ENCODE assay signal across 1 mouse cellular context in the genomic region with DNA sequence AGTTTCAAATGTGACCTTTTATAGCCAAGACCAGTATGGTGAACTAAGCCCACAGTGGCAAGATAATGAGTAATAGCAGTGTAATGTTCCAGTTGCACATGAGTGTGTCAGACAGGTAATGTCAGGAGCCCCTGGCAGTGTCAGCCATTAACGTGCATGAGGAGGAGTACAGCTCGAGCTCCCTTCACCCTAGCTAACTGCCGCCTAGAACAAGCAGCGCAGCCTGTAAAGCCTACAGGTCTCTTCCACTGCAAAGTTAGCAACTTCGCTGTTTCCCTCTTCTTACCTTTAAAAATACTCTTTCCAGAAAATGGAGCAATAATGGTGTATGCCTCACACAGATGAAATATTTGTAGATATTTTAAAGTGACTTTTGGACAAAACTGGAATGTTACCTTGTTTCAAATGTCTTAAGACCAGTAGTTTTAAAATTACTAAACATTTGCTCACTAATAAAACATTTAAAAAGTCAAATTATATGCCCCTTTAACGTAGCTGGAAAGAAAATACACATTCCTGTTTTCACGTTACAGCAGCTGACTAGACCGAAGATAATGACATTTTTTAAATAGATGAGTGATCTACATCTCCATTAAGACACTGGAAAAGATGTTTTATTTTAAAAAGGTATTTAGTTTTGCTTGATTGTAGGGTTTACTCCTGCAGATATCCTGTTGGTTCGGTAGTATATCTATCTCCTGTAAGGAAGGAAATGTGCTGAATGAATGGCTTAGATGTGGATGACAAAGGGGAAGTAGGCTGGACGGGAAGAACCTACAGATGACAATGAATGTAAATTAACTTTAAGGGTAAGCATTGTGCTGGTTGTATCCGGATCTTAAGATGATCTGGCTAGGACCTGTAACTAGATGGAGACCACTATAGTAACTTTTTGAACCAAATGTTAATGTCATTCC.
TF ChIP-seq lines count a peak whose summit lies in the region.

No protein-coding gene starts in this region.

TF ChIP-seq in MEL, 35 proteins besides CTCF, POLR2A, EP300 and RAD21 (continued from another document):
- TF ChIP-seq ZKSCAN1 (IDR thresholded peaks at IDR 0.05; ENCODE audit: low read depth, low read length) (no peak), MAFK (IDR thresholded peaks at IDR 0.05; ENCODE audit: borderline replicate concordance, low read depth, low read length) (no peak), MAX (IDR thresholded peaks at IDR 0.05; ENCODE audit: low read length) (no peak), MYB (IDR thresholded peaks at IDR 0.05; ENCODE audit: low read depth, low read length) (no peak), POLR2AphosphoS5 (IDR thresholded peaks at IDR 0.05; ENCODE audit: borderline replicate concordance, low read depth, low read length) (no peak), E2F4 (IDR thresholded peaks at IDR 0.05; ENCODE audit: borderline replicate concordance, low read depth, low read length) (no peak), MYC (IDR thresholded peaks at IDR 0.05; ENCODE audit: low read depth, low read length) (peak; percentile 23; the same call in 1 of the 2 replicates), USF1 (IDR thresholded peaks at IDR 0.05; ENCODE audit: low read depth, low read length) (no peak), ZNF384 (IDR thresholded peaks at IDR 0.05; ENCODE audit: low read depth, low read length) (no peak), TCF12 (IDR thresholded peaks at IDR 0.05; ENCODE audit: low read depth, low read length) (no peak)
